Mouse (Mus musculus) E14TG2a.4 (cell line): Measurements from ENCODE around the gene Irf7.
"Not testable (repeated sequence)": the region's sequence is repeated elsewhere in the genome, so short reads cannot be mapped to it uniquely, and the experiment has no call there.

ENCODE experiments used
- H3K27me3 ChIP-seq: 2 replicates; pipeline ENCODE4 v1.6.1; 2014; ENCODE audit warnings: low read length, control low read depth; ENCODE audit not compliant: insufficient read depth
- H3K36me3 ChIP-seq: 2 replicates; pipeline ENCODE4 v1.6.1; 2014; ENCODE audit warnings: low read length, control low read depth; ENCODE audit not compliant: insufficient read depth
- H3K4me1 ChIP-seq: replicated peaks from 2 replicates; pipeline ENCODE4 v1.6.1; 2014; ENCODE audit warnings: low read depth, low read length, control low read depth
- H3K4me3 ChIP-seq: replicated peaks from 2 replicates; pipeline ENCODE4 v1.5.1; 2014; ENCODE audit warnings: mild to moderate bottlenecking, low read length
- H3K9me3 ChIP-seq: 2 replicates; pipeline ENCODE4 v1.6.1; 2014; ENCODE audit warnings: low read length, control low read depth
- CTCF ChIP-seq: conservative IDR thresholded peaks from 2 replicates; pipeline ENCODE4 v1.5.1; 2014; ENCODE audit warnings: low read length
- NANOG ChIP-seq: IDR thresholded peaks from 2 replicates; pipeline ENCODE4 v1.6.1; 2014; ENCODE audit warnings: borderline replicate concordance, low read length, mixed read lengths
- POU5F1 ChIP-seq: IDR thresholded peaks from 2 replicates; pipeline ENCODE4 v1.6.1; 2014; ENCODE audit warnings: low read length, borderline replicate concordance

Irf7 gene

GRCm38 (mm10) chr7:141264761-141265410 is 1.4 kb downstream of the Irf7 start:
- Histone ChIP-seq H3K36me3 (peaks cover 54% of the 10 kb centered on the region), H3K27me3 (peaks cover 24% of the 10 kb centered on the region), H3K9me3 (no peaks in the 10 kb centered on the region), H3K4me1 (peaks cover 58% of the 10 kb centered on the region), H3K4me3 (no peak overlapping the region)
- TF ChIP-seq POU5F1 (no peak), NANOG (no peak), CTCF (peak; percentile 25)

- H3K9me3 ChIP-seq: no peaks in the 10 kb centered on the region
- TF ChIP-seq POU5F1 (no peak), NANOG (no peak), CTCF (no peak)
- peaks cover 58% of the 10 kb centered on the region for H3K4me1 ChIP-seq
- H3K4me3 ChIP-seq: peak overlapping the region; percentile 37; the same call in 1 of the 2 replicates
- H3K27me3 ChIP-seq: peaks cover 16% of the 10 kb centered on the region
- H3K36me3 ChIP-seq: peaks cover 61% of the 10 kb centered on the region
Observed at GRCm38 (mm10) chr7:141264041-141264700, 2.1 kb downstream of the Irf7 start.

GRCm38 (mm10) chr7:141263640-141264039 is 2.6 kb downstream of the Irf7 start:
- Histone ChIP-seq H3K4me1 (peaks cover 57% of the 10 kb centered on the region), H3K9me3 (no peaks in the 10 kb centered on the region), H3K36me3 (peaks cover 66% of the 10 kb centered on the region), H3K4me3 (peak overlapping the region; percentile 37; the same call in 1 of the 2 replicates), H3K27me3 (peaks cover 11% of the 10 kb centered on the region)
- TF ChIP-seq NANOG (no peak), POU5F1 (no peak), CTCF (no peak)

GRCm38 (mm10) chr7:141261480-141261879 is 4.8 kb downstream of the Irf7 start:
- Histone ChIP-seq H3K4me3 (no peak overlapping the region), H3K27me3 (peaks cover 6% of the 10 kb centered on the region; the same call in 1 of the 2 replicates), H3K9me3 (no peaks in the 10 kb centered on the region), H3K4me1 (peaks cover 58% of the 10 kb centered on the region), H3K36me3 (peaks cover 88% of the 10 kb centered on the region)
- no peak for TF ChIP-seq NANOG
- TF ChIP-seq CTCF: no peak

GRCm38 (mm10) chr7:141256159-141256558 is 10.1 kb downstream of the Irf7 start:
- H3K36me3 ChIP-seq: peaks cover 96% of the 10 kb centered on the region
- TF ChIP-seq CTCF (no peak), POU5F1 (no peak), NANOG (no peak)

GRCm38 (mm10) chr7:141250486-141250885 is 15.8 kb downstream of the Irf7 start:
- not testable (repeated sequence) for H3K9me3 ChIP-seq, H3K4me3 ChIP-seq, H3K27me3 ChIP-seq, H3K4me1 ChIP-seq
- H3K36me3 ChIP-seq: peaks cover 98% of the 10 kb centered on the region

More at GRCm38 (mm10) chr7:141256159-141256558, 10.1 kb downstream of the Irf7 start:
- Histone ChIP-seq H3K27me3 (no peaks in the 10 kb centered on the region), H3K4me1 (peaks cover 19% of the 10 kb centered on the region), H3K9me3 (no peaks in the 10 kb centered on the region), H3K4me3 (no peak overlapping the region)

- peaks cover 49% of the 10 kb centered on the region for H3K4me1 ChIP-seq
- no peaks in the 10 kb centered on the region for H3K27me3 ChIP-seq
- peaks cover 69% of the 10 kb centered on the region for H3K36me3 ChIP-seq
- TF ChIP-seq POU5F1 (no peak), CTCF (no peak), NANOG (no peak)
- H3K9me3 ChIP-seq: no peaks in the 10 kb centered on the region
- H3K4me3 ChIP-seq: no peak overlapping the region
Observed at GRCm38 (mm10) chr7:141231551-141231950, 34.7 kb downstream of the Irf7 start.

- H3K9me3 ChIP-seq: no peaks in the 10 kb centered on the region
- H3K36me3 ChIP-seq: peaks cover 65% of the 10 kb centered on the region
- TF ChIP-seq NANOG (no peak), POU5F1 (no peak), CTCF (no peak)
- H3K27me3 ChIP-seq: no peaks in the 10 kb centered on the region
- peaks cover 49% of the 10 kb centered on the region for H3K4me1 ChIP-seq
- peak overlapping the region; percentile 100 for H3K4me3 ChIP-seq
Observed at GRCm38 (mm10) chr7:141231111-141231510, 35.2 kb downstream of the Irf7 start.

GRCm38 (mm10) chr7:141230570-141230969 is 35.7 kb downstream of the Irf7 start:
- Histone ChIP-seq H3K27me3 (no peaks in the 10 kb centered on the region), H3K4me3 (peak overlapping the region; percentile 100), H3K4me1 (peaks cover 49% of the 10 kb centered on the region), H3K9me3 (no peaks in the 10 kb centered on the region), H3K36me3 (peaks cover 59% of the 10 kb centered on the region)
- TF ChIP-seq POU5F1: no peak
- TF ChIP-seq NANOG: no peak
- no peak for TF ChIP-seq CTCF
